Mouse (Mus musculus) c-Kit-positive CD71-positive TER-119-negative erythroid progenitor cells, embryonic 14.5 days (primary cell): ENCODE results near the gene Baz1b.
A peak's percentile ranks its signal among the peaks of the same experiment; 100 is the strongest.

ENCODE experiments used
- DNase-seq: peaks from one replicate; pipeline ENCODE4 v3.0.0-alpha.2; 2013; ENCODE audit warnings: low read depth

Baz1b gene

DNA sequence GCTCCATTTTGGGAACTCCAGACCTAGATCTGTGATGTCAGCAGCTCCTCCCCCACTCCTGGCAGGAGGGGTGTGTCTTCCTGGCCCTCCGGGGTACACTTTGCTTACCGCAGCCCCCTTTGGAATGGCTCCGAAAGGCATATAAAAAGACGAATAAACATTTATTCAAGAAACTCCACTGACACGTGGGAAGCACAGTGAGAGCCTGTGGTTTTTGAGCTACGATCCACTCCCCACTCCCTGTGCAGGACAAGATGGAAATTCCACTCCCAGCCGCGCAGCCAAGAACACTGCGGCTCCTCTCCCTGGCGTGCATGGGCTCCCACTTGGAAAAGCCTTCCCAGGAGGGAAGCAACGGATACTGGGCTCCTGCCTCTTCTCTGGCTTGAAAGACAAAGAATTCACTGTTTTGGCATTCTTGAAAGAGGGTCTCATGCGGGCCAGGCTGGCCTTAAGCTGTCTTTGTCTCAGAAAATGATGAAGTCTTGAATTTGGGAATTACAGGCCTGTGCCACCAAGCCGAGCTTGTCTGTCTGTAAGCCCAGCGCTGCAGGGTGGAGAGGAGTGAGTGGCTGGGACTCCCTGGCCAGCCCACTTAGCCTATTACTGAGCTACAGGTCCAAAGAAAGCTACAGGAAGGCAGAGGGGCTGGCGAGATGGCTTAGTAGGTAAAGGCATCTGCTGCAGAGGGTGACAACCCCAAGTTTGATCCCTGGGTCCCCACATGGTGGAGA, 87.8 kb downstream of the Baz1b start:
- DNase-seq = no peak

DNA sequence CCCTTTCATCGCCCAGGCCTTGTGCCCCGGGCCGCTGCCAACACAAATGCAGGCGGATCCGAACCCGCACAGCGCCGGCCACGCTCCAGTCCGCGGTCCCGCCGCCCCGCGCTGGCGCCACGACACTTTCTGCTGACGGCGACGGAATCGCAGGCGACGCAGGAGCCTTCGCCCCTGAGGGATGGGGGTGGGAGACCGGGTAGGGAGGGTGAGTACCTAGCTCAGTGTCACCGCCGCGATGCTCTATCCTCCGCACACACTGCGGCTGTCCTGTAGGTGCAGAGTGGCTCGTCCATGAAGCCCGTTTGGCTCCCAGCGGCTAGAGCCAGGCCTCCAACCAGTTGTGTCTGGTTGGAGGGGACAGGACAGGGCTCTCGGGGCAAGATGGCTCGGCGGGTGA, 89.5 kb downstream of the Baz1b start:
- DNase-seq = no peak

DNA sequence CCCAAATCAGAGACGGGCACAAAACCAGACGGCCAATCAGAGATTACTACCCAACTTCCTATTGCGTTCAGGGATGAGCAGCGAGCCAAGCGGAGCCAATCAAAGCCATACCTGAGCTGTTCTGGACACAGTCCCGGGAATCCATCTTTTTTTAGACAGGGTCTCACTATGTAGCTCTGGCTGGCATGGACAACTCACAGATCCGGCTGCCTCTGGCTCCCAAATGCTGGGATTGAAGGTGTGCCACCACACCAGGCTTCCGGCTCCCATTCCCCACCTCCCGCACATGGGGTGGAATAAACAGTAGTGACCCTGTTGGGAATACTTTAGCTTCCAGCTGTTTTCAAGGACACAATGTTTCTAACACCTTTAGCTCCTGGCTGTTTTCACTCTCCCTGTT, 93.2 kb downstream of the Baz1b start:
- DNase-seq = no peak

DNA sequence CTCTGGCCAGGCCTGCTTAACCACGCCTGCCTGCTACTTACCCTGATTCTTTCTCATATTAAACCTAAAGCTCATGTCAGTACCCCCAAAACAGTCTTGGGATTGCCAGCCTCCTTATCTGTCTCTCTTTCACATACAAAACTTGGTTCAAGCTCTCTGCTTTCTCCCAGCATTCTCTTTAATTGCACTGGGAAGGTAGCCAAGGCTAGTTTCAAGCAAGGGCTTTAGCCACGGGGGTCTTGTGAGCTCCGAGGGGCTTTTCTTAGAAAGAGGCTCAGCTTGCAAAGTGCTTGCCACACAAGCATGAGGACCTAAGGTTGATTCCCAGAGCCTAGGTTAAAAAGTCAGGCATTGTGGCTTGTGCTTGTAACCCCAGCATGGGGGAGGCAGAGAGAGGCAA, 98.1 kb downstream of the Baz1b start:
- no peak for DNase-seq

DNA sequence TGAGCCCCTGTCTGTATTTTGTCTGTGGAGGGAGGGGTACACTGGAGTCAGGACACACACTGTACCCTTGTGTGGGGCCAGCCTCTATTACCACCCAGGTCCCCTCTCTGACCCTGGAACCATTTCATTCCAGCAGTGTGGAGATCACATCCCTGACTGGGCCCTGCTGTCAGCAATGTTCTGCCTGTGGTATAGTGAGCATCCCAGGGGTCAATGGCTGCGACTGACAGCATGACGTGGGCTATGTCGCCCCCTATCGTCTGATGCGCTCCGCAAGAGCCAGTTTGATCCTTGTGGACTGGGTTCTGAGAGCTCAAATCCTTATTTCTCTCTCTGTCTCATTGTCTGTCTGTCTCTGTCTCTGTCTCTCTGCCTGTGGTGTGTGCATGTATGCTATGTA, 99.1 kb downstream of the Baz1b start:
- peak; percentile 39 for DNase-seq

DNA sequence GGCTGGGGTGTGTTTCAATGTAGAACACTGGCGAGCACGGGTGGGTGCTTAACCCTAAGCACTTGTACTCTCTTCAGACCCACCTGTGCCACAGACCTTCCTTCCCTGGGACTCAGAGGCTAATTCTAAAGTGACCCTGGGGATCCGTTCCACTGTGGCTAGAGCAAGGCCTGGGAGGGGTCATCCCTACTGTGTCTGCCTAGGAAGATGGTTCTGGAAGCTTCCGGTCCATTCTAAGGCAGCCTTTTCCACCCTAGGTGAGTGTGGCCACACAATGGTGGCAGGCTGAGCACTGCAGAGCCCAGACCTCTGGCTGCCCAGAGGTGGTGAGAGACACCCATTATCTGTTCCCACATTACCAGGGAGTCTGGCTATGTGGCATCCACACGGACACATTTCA, 99.9 kb downstream of the Baz1b start:
- DNase-seq = no peak

DNA sequence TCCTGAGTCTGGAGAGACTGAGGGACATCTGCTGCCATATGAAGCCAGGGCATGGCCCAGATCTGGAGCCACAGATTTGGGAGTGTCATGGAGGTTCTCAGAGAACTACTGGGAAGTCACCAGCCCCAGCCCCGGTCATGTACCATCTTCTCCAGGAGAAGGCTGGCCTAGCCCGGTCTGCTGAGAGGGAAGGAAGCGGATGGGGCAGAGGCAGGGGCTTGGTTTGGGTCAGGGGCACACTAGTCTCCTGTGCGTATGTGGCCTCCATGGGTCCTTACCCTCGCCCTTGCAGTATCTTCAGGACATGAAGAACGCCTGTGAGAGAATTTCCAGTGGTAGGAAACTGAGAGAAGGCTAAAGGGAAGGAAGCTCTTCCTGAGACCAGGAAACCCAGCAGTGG, 103.6 kb downstream of the Baz1b start:
- DNase-seq = no peak

DNA sequence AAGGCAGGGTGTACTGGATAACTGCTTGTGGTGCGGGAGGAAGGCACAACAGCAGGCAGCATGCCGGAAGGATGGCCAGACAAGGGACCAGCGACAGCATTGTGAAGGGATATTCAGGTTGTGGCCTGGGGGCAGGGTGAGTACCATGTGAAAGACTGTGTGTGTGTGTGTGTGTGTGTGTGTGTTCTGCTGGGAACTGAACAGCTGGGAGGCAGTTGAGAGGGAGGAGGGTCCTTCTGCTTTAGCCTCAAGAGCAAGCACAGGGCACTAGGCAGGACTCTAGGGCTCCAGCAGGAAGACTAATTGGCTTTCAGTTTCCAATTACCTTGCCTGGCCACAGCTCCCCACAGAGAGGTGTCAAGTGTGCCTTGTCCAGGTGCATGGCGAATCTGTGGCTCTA, 104.1 kb downstream of the Baz1b start:
- no peak for DNase-seq

DNA sequence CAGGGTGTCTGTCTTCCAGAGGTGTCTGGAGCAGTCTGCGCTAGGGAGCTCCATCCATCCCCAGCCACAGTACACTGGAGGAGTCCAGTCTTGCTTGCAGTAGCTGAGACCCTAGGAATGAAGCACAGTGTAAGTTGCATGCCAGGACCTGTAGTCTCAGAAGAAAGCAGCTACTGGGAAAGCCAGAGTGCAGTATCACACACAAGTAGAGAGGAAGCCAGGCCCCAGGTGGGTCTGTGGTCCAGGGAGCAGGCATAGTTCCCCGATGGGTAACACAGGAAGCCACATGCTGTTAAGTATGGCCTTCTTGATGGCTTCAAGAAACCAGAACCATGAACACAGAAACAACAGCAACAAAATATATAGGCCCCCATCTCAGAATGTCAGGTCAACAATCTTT, 104.9 kb downstream of the Baz1b start:
- no peak for DNase-seq
